Mouse (Mus musculus) midbrain, embryonic 15.5 days (tissue): ENCODE data around the gene Gpha2. TPM values are rescaled to one million over a fixed set of nuclear protein-coding genes. Genes with fewer than 3 reads are reported as not detected.

Source experiments
- ATAC-seq: fragments of 200-750 bp; cut with Nextera tagmentation; replicated peaks from 2 replicates; pipeline ENCODE4 v1.8.0; 2017; ENCODE audit warnings: moderate TSS enrichment
- H3K27ac ChIP-seq: fragments of 300-500 bp; sonication (generic); 2 replicates; pipeline ENCODE4 v1.5.1; 2015; ENCODE audit warnings: mild to moderate bottlenecking, inconsistent platforms
- H3K27me3 ChIP-seq: fragments of 300-500 bp; sonication (generic); replicated peaks from 2 replicates; pipeline ENCODE4 v1.6.1; 2015; ENCODE audit warnings: inconsistent platforms
- H3K36me3 ChIP-seq: fragments of 300-500 bp; sonication (generic); replicated peaks from 2 replicates; pipeline ENCODE4 v1.6.1; 2015; ENCODE audit warnings: inconsistent platforms
- H3K4me1 ChIP-seq: fragments of 300-500 bp; sonication (generic); 2 replicates; pipeline ENCODE4 v1.6.1; 2015; ENCODE audit warnings: inconsistent platforms
- H3K4me2 ChIP-seq: fragments of 300-500 bp; sonication (generic); 2 replicates; pipeline ENCODE4 v1.6.1; 2015; ENCODE audit warnings: inconsistent platforms, mild to moderate bottlenecking, moderate library complexity
- H3K4me3 ChIP-seq: fragments of 300-500 bp; sonication (generic); 2 replicates; pipeline ENCODE4 v1.5.1; 2015; ENCODE audit warnings: mild to moderate bottlenecking, inconsistent platforms
- H3K9ac ChIP-seq: fragments of 300-500 bp; sonication (generic); 2 replicates; pipeline ENCODE4 v1.6.1; 2015; ENCODE audit warnings: mild to moderate bottlenecking, inconsistent platforms
- H3K9me3 ChIP-seq: fragments of 300-500 bp; sonication (generic); 2 replicates; pipeline ENCODE4 v1.6.1; 2016; ENCODE audit warnings: inconsistent platforms
- WGBS: fragments of 180-500 bp; shearing (Covaris S2); methylation state at CpG from one replicate; pipeline ENCODE4 v1.1.7; 2015; ENCODE audit warnings: mixed read lengths; 5-methylcytosine and 5-hydroxymethylcytosine counted together
- polyA plus RNA-seq: library from polyadenylated mRNA; unstranded; fragments of >200 nt; fragmentation: Nextera tagmentation; extraction: Ambion mirVana; gene quantifications from 2 replicates; pipeline ENCODE4 v1.2.1, GENCODE M21; 2015

The Gpha2 gene
- polyA plus RNA-seq: not detected in 2 replicates

- H3K27me3 ChIP-seq: no peaks in the 10 kb centered on the region
- peaks cover 29% of the 10 kb centered on the region for H3K36me3 ChIP-seq
- H3K27ac ChIP-seq: no peak within 1 kb of the TSS
- H3K4me3 ChIP-seq: no peak within 1 kb of the TSS
- no peaks in the 10 kb centered on the region for H3K9me3 ChIP-seq
- 17% methylated on average over 2 of the region's 2 CpGs for WGBS
- no peak for ATAC-seq
- no peak within 1 kb of the TSS for H3K9ac ChIP-seq
- H3K4me2 ChIP-seq: no peak within 1 kb of the TSS
- no peaks in the 10 kb centered on the region for H3K4me1 ChIP-seq
Observed at GRCm38 (mm10) chr19:6226135-6226534, at the start of gene Gpha2. Gene Gpha2 (plus strand): TSS chr19:6226380.

- no peak overlapping the region for H3K4me3 ChIP-seq
- no peaks in the 10 kb centered on the region for H3K36me3 ChIP-seq
- H3K27me3 ChIP-seq: no peaks in the 10 kb centered on the region
- H3K27ac ChIP-seq: no peak overlapping the region
- H3K9ac ChIP-seq: no peak overlapping the region
- H3K4me2 ChIP-seq: no peak overlapping the region
- no peak for ATAC-seq
- no peaks in the 10 kb centered on the region for H3K9me3 ChIP-seq
- no peaks in the 10 kb centered on the region for H3K4me1 ChIP-seq
- WGBS: 91% methylated on average over 6 of the region's 6 CpGs
Observed at GRCm38 (mm10) chr19:6178775-6179174, 47.4 kb upstream of the Gpha2 start.

- ATAC-seq: no peak
- Histone ChIP-seq H3K4me1 (no peaks in the 10 kb centered on the region), H3K36me3 (no peaks in the 10 kb centered on the region), H3K4me2 (no peak overlapping the region), H3K9ac (no peak overlapping the region), H3K27ac (no peak overlapping the region), H3K27me3 (no peaks in the 10 kb centered on the region), H3K4me3 (no peak overlapping the region), H3K9me3 (no peaks in the 10 kb centered on the region)
- WGBS: 26% methylated on average over 5 of the region's 5 CpGs
Observed at GRCm38 (mm10) chr19:6181629-6182028, 44.6 kb upstream of the Gpha2 start.

DNA sequence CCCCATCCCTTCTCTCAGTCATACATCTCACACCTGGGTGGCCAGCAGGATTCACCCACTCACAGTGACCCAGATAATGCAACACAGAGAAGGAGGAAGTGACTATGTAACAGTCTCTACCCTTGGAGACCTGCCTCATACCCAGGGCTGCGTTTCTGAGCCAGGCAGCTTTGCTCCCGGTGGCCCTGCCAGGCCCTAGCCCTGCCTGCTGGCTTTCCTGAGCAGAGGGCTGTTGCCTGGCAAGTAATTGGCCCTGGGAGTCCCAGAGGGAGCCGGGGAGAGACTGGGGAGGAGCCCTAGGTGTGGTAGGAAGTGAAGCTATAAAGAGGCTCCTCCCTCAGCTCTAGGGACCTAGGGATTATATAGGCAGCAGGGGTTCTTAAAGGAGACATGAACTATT is 43.6 kb upstream of the Gpha2 start:
- 22% methylated on average over 3 of the region's 3 CpGs for WGBS
- no peak for ATAC-seq
- H3K4me2 ChIP-seq: no peak overlapping the region

DNA sequence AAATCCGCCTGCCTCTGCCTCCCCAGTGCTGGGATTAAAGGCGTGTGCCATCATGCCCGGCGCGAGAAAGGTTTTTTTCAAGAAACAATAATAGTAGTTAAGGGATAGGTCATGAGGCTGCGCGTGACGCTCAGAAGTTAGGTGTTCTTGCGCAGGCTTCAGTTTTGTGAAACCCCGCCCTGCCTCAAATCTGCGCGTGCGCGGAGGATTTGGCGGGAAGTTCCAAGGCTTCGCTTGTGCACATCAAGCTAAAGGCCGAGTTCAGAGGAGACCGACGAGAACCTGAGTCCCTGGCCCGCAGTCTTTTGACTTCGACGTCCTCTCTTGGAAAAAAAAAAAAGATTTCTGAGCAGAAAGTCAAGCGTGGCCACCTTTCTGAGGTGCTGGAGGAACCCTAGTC is 42.0 kb upstream of the Gpha2 start, which contains the start of gene Majin:
Gene Majin (plus strand): TSS at position 258 of the 400 bp plus-strand sequence.
- Histone ChIP-seq H3K4me3 (no peak within 1 kb of the TSS), H3K4me2 (no peak within 1 kb of the TSS), H3K9me3 (no peaks in the 10 kb centered on the region), H3K4me1 (no peaks in the 10 kb centered on the region), H3K9ac (no peak within 1 kb of the TSS), H3K27ac (no peak within 1 kb of the TSS), H3K36me3 (no peaks in the 10 kb centered on the region), H3K27me3 (no peaks in the 10 kb centered on the region)
- WGBS: 88% methylated on average over 23 of the region's 23 CpGs
- no peak for ATAC-seq

More for the DNA sequence above, 43.6 kb upstream of the Gpha2 start:
- Histone ChIP-seq H3K27ac (no peak overlapping the region), H3K36me3 (no peaks in the 10 kb centered on the region), H3K4me3 (no peak overlapping the region), H3K9me3 (no peaks in the 10 kb centered on the region), H3K27me3 (no peaks in the 10 kb centered on the region), H3K9ac (no peak overlapping the region), H3K4me1 (no peaks in the 10 kb centered on the region)

DNA sequence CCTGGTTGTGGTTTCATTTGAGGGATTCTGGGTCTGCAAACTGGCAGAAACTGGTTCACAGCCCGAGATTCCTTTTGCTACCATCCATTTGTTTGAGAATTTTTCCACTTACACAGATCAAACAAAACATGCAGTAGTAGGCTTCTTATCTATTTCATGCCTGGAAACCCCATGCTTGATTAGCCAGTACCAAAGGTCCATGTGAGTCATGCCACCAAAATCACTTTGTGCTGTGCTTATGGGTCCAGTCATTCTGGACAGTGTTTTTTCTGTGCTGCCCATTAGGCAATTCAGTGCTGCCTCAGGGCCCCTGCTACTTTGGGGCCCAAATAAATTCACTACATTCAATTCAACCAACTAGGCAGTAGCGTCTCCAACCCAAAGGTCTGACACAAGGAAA is 21.9 kb upstream of the Gpha2 start:
- 82% methylated on average over 2 of the region's 2 CpGs for WGBS
- Histone ChIP-seq H3K27me3 (no peaks in the 10 kb centered on the region), H3K4me2 (no peak overlapping the region), H3K9me3 (no peaks in the 10 kb centered on the region), H3K36me3 (no peaks in the 10 kb centered on the region), H3K9ac (no peak overlapping the region), H3K4me1 (no peaks in the 10 kb centered on the region), H3K4me3 (no peak overlapping the region), H3K27ac (no peak overlapping the region)
- no peak for ATAC-seq

DNA sequence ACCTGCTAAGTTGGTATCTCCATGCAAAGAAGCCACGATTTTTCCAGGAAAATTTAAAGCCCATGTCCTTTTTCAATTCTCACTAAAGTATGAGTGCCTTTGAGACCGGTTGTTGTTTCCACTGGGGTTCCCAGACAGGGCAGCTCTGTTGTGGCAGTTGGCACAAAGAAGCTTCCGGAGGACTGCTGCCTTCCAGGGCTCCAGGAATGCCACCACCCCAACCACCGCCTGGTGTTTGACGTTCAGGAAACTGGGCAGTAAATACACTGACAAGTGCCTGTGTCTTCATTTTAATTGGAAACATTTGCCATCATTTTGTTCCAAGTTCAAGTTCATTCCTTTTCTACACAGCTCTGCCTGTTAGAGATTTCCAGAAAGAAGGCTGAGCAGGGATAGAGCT is 19.5 kb upstream of the Gpha2 start:
- Histone ChIP-seq H3K9ac (no peak overlapping the region), H3K4me2 (no peak overlapping the region), H3K4me1 (no peaks in the 10 kb centered on the region), H3K36me3 (no peaks in the 10 kb centered on the region), H3K9me3 (no peaks in the 10 kb centered on the region), H3K4me3 (no peak overlapping the region), H3K27ac (no peak overlapping the region), H3K27me3 (no peaks in the 10 kb centered on the region)
- no peak for ATAC-seq
- WGBS: 81% methylated on average over 5 of the region's 5 CpGs

DNA sequence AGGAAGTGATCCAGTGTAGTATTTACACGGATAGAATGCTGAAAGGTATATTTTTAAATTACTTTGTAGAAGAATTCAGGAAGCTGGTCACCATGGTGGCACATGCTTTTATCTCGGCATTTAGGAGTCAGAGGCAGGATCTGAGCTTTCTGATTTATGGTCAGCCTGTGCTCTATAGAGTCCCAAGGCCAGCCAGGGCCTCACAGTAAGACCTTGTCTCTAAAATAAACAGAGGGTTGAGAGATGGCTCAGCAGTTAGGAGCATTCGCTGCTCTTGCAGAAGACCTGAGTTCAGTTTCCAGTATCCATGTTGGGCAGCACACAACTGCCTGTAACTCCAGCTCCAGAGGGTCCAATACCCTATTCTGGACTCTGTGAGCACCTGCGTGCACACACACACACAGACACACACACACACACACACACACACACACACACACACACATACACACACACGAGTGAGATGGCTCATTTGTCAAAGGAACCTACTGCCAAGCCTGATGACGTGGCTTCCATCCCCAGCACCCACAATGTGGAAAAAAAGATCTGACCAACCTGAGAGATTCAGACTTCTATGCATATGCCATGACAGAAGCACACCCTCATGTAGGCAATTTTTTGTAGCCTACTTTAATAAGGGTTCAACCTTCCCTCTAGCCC is 10.0 kb upstream of the Gpha2 start:
- no peaks in the 10 kb centered on the region for H3K9me3 ChIP-seq
- H3K27me3 ChIP-seq: no peaks in the 10 kb centered on the region
- ATAC-seq: no peak
- no peaks in the 10 kb centered on the region for H3K4me1 ChIP-seq
- H3K36me3 ChIP-seq: no peaks in the 10 kb centered on the region
- no peak overlapping the region for H3K9ac ChIP-seq
- H3K4me3 ChIP-seq: no peak overlapping the region
- H3K27ac ChIP-seq: no peak overlapping the region
- H3K4me2 ChIP-seq: no peak overlapping the region
- 83% methylated on average over 6 of the region's 6 CpGs for WGBS

DNA sequence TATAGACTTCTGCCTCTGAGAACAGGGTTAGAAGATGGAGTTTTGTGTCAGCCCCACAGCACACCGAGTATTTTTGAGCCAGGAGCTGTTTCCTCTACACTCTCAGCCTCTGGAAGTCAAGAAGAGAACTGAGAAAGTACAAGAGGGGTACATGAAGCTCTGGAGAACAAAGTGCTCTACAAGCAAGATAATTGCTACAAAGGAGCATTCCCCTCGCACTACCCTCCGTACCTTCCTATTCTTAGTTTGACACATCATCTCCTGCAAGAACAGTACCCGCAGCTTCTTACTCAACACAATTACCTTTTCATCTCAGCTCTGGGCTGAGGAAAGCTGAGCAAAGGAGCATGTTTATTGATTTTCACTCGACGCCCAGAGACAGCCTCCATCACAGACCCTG is 7.6 kb upstream of the Gpha2 start:
- Histone ChIP-seq H3K4me2 (no peak overlapping the region), H3K27ac (no peak overlapping the region), H3K4me1 (no peaks in the 10 kb centered on the region), H3K36me3 (no peaks in the 10 kb centered on the region), H3K9ac (no peak overlapping the region), H3K4me3 (no peak overlapping the region), H3K27me3 (no peaks in the 10 kb centered on the region), H3K9me3 (no peaks in the 10 kb centered on the region)
- no peak for ATAC-seq
- 67% methylated on average over 6 of the region's 6 CpGs for WGBS

GRCm38 (mm10) chr19:6226763-6227162 is 583 bp downstream of the Gpha2 start:
- no peak overlapping the region for H3K9ac ChIP-seq
- 92% methylated on average over 14 of the region's 14 CpGs for WGBS
- no peak overlapping the region for H3K27ac ChIP-seq
- H3K4me2 ChIP-seq: no peak overlapping the region
- H3K27me3 ChIP-seq: no peaks in the 10 kb centered on the region
- no peak for ATAC-seq
- H3K9me3 ChIP-seq: no peaks in the 10 kb centered on the region
- no peak overlapping the region for H3K4me3 ChIP-seq
- H3K36me3 ChIP-seq: peaks cover 33% of the 10 kb centered on the region
- no peaks in the 10 kb centered on the region for H3K4me1 ChIP-seq

DNA sequence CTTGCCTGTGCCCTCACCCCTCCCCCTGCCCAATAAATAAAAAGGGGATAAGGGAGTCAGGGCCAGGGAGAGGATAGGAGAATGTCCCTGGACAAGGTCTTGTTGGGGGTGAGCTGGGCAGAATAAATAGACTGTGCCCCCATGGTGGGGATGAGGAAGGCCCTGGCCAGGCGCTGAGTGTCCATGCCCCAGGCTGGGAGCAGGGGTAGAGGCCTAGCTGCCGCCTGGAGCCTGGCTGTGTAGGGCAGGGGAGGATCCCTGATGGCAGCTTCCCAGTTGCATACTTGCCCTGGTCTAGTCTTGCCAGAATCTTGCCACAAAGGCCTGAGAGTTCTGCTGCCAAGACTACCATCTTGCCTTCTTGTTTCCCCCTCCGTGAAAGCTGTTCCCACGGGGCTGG is 1.7 kb downstream of the Gpha2 start:
- H3K4me3 ChIP-seq: no peak overlapping the region
- no peak overlapping the region for H3K9ac ChIP-seq
- H3K4me1 ChIP-seq: no peaks in the 10 kb centered on the region
- WGBS: 83% methylated on average over 4 of the region's 4 CpGs
- H3K27me3 ChIP-seq: no peaks in the 10 kb centered on the region
- H3K9me3 ChIP-seq: no peaks in the 10 kb centered on the region
- ATAC-seq: no peak
- H3K27ac ChIP-seq: no peak overlapping the region
- peaks cover 42% of the 10 kb centered on the region for H3K36me3 ChIP-seq
- H3K4me2 ChIP-seq: no peak overlapping the region

- H3K36me3 ChIP-seq: peaks cover 42% of the 10 kb centered on the region
- no peak overlapping the region for H3K27ac ChIP-seq
- 90% methylated on average over 4 of the region's 4 CpGs for WGBS
- H3K9me3 ChIP-seq: no peaks in the 10 kb centered on the region
- no peak overlapping the region for H3K9ac ChIP-seq
- H3K4me1 ChIP-seq: peaks cover 15% of the 10 kb centered on the region
- no peaks in the 10 kb centered on the region for H3K27me3 ChIP-seq
- no peak overlapping the region for H3K4me2 ChIP-seq
- H3K4me3 ChIP-seq: no peak overlapping the region
- no peak for ATAC-seq
Observed at GRCm38 (mm10) chr19:6230411-6230810, 4.2 kb downstream of the Gpha2 start.

DNA sequence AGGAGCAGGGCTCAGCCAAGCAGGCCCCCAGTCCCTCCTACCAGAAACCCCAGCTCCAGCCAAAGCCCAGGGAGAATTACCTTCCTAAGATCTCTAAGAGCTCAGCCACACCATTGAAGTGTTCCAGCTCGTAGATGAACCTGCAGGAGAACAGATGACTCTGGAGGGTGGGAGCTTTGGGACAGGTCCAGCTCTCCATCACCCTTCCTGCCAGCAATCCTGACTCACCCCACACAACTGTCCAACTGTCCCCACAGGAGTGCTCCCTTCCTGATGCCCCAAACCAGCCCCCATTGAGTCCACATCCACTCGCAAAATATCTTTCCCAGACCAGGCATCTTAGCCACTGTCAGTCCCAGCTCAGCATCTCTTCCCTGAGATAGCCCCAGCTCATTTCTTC is 4.9 kb downstream of the Gpha2 start:
- Histone ChIP-seq H3K9ac (no peak overlapping the region), H3K9me3 (no peaks in the 10 kb centered on the region), H3K4me2 (no peak overlapping the region), H3K27ac (no peak overlapping the region), H3K4me1 (peaks cover 15% of the 10 kb centered on the region), H3K27me3 (no peaks in the 10 kb centered on the region), H3K4me3 (no peak overlapping the region), H3K36me3 (peaks cover 42% of the 10 kb centered on the region)
- no peak for ATAC-seq
- WGBS: 90% methylated on average over 2 of the region's 2 CpGs
